Mouse (Mus musculus) cerebellum, adult 9-10 months (tissue): ENCODE measurements around the gene Unc119.
A peak's percentile ranks its signal among the peaks of the same experiment; 100 is the strongest.

ENCODE experiments used
- DNase-seq: peaks from one replicate; pipeline ENCODE4 v3.0.0; 2022

Gene Unc119

GRCm38 (mm10) chr11:78372610-78373009, 29.3 kb downstream of the Unc119 start:
- DNase-seq, result no peak

- DNase-seq, result no peak
Observed at GRCm38 (mm10) chr11:78374147-78374546, 30.9 kb downstream of the Unc119 start.

DNA sequence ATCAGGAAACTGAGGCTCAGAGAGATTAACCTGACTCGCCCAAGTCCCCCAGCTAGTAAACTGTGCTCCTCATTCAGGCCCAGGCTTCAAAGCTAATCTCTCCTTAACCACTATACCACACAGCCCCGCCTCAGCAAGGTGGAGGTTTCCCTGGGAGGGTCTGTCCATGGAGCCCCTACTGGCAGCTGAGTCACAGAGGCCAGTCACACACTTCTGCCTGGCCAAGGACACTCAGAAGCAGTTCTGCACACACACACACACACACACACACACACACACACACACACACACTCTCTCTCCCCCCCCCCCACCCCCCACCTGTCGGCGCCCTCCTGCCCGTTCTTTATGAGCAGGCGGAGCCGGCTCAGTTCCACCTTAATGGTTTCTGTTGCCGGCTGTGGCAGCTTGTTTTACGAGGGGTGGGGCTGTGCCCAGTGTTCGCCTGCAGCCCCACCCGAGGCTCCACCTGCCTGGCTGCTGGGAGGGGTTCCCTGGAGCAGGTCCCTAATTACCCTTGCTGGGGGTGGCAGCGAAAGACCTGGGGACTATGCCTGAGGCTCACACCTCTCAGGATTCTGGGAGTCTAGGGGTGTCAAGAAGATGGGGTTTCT, 34.4 kb downstream of the Unc119 start:
- DNase-seq, result no peak

- DNase-seq, result no peak
Observed at GRCm38 (mm10) chr11:78380351-78380750, 37.1 kb downstream of the Unc119 start.

GRCm38 (mm10) chr11:78380996-78381395, 37.7 kb downstream of the Unc119 start:
- DNase-seq, result no peak

DNA sequence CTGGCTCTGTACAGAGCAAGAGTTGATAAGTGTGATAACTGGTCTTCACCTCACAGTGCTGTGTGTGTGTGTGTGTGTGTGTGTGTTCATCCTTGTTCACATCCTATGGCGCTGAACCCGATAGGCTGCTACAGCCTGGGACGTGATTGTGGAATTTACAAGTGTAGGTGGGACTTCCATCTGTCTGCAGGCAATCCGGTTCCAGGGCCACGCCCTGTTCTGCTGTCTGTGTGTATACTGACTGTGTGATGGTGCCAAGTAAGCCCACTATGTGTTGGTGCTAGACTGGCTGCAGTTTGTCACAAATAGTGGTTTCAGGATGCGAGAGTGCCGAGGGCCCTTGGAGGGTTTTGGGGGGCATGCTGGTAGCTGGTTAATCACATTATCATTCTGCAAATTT, 39.0 kb downstream of the Unc119 start:
- no peak for DNase-seq

DNA sequence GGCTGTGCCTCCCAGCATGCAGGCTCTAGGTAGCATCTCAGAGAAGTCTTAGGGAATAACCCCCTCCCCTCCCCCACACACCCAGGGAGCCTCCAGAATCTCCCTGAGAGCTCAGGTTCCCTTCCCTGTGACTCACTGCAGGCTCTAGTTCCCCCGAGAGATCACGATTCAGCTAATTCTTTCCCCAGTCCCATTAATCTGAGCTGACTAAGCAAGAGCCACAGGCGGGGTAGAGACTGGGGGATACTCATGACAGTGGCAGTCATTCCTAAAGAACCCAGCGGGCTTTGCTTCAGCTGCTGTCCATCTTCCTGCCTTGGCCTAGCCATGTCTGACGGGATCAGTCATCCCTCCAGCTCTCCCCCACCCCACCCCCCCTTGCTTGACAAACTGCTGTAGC, 39.4 kb downstream of the Unc119 start:
- DNase-seq, result no peak

DNA sequence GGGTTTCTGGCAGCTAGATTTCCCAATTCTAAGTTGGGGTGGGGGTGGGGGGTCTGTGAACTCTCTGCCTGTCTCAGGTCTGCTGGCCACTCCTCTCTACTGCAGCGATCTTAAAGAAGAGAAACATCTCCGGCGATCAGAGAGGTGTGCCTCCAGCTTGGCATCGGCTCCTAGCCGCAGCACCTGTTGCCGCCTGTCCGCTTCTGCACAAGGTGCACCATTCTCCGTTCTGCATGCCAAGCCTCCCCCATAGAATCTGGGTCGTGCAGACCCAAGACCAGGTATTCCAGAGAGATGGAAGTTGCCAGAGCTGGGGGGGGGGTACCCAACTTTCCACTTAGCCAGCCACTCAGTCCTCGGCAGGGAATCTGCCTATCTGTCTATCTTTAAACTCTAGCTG, 42.5 kb downstream of the Unc119 start:
- no peak for DNase-seq

DNA sequence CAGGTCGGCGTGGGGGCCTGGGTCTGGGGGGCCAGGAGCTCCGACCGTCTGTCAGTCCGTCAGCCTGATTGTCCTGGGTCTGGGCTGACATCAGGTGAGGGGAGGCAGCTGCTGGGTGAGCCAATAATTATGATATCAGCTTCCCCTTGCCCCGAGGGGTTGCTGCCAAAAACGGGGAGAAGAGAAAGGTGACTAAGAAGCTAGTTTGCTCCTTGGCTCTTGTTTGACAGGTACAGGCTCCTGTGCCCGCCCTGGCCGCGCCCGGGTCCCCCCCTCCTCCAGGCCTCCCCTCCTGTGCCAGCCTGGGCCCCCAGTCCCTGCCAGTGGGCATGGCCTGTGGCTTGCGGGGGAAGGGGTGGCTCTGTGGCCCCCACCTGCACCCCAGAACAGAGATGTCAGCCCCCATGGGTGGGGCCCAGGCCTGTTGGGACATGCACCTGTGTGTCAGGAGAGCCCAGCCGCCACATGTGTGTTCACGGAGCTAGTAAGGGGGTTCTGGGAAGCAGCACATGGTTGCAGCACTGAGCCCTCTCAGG, 43.3 kb downstream of the Unc119 start, which contains the start of gene Foxn1:
TSS of gene Foxn1 (minus strand) at position 51 of the 536 bp plus-strand sequence.
- no peak for DNase-seq

DNA sequence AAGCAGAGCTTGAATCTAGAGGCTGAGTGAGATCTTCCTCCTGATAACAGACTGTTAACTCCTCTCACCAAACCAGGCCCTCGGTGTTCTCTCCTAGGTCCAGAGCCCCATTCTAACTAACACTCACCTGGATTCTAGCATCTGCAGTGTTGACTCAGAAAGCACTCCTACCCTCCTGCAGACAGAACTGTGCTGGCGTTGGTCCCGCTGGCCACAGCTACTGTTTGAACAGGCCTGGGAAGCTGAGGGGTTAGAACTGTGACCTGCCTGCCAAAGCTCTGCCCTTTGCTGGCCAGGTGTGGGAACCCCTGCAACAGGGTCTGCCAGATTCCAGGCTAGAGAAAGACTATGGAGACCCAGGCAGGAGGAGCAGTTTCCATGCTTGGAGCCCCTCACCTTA, 49.4 kb downstream of the Unc119 start:
- DNase-seq, result no peak

GRCm38 (mm10) chr11:78396950-78397349, 53.7 kb downstream of the Unc119 start:
- DNase-seq, result no peak

DNA sequence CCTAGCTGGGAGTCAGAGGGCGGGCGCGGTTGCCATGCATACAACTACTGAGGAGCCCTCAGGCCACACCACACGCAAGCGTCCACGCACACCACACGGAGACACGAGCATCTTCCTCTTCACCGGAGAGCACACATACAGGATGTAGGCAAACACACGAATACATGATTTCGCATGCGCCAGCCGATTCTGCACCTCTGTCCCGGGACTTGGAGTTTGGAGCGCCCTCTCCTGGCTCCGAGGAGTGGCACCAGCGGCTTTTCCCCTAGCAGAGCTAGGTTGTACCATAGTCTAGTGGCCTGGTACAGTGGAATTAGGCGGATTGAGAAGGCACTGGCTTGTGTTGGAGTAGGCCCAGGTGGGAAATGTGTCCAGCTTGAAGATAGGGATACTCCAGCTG, 54.1 kb downstream of the Unc119 start:
- peak; percentile 54 for DNase-seq

DNA sequence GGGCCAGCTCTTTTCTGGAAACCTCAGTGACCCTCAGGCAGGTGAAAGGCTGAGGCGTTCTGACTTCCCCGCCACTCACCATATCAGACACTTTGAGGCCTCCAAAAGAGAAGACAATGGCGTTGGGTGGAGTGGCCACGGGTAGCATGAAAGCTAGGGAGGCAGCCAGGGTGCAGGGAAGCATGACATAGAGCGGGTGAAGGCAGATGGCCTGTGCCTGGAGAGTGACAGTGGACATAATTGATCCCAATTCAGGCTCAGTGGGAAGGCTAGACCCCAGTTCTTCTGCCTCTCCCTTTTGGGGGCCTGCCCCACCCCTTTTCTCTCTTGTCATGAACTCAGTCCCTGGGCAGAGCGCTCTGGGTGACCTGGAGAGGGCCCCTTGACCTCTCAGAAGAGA, 54.9 kb downstream of the Unc119 start:
- DNase-seq, result no peak
